ENCODE assay signal across 8 mouse cellular contexts in the genomic region with DNA sequence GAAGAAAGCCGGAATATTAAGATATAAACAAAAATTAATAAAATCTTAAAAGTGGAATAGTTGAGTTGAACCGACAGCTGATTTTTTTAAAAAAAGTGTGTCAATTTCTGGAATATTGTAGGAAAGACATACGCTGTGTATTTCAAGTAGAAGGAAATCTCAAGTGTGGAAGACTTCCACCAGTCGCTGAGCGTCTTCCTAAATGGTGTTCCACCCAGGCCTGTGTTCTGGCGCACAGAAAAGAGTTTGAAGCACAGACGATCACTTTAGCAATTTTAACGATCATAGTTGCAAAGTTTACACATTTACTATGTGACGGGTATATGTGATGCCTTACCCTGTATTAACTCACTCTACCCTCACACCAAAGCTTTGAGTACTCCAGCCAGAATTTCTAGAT. TPM values are rescaled to one million over a fixed set of nuclear protein-coding genes. Genes with fewer than 3 reads are reported as not detected.
DNase-seq lines count a peak whose midpoint lies in the region; ATAC-seq and TF ChIP-seq lines count a peak whose summit lies in the region.

No protein-coding gene starts in this region.

- H3K9me3 ChIP-seq in forebrain, embryonic 10.5 days = no peaks in the 10 kb centered on the region
- H3K9me3 ChIP-seq in forebrain, embryonic 11.5 days (ENCODE audit: control insufficient read depth, low read length) = no peaks in the 10 kb centered on the region
- H3K9me3 ChIP-seq in lung, embryonic 14.5 days (ENCODE audit: low read depth, low read length) = no peaks in the 10 kb centered on the region
- H3K9me3 ChIP-seq in limb, embryonic 13.5 days = no peaks in the 10 kb centered on the region
- no peaks in the 10 kb centered on the region for H3K9me3 ChIP-seq in neural tube, embryonic 13.5 days

- H3K4me3 ChIP-seq in forebrain, embryonic 10.5 days = peak overlapping the region; percentile 92
- no peak overlapping the region for H3K4me3 ChIP-seq in forebrain, embryonic 11.5 days (ENCODE audit: low read depth, low read length)
- H3K4me3 ChIP-seq in lung, embryonic 14.5 days (ENCODE audit: low read depth, low read length) = peak overlapping the region; percentile 95; the same call in 1 of the 2 replicates
- H3K4me3 ChIP-seq in limb, embryonic 13.5 days = peak overlapping the region; percentile 95; the same call in 1 of the 2 replicates
- peak overlapping the region; percentile 92 for H3K4me3 ChIP-seq in neural tube, embryonic 13.5 days
- no peak overlapping the region for H3K4me3 ChIP-seq in kidney, adult 2 months (ENCODE audit: insufficient read depth, low read depth, low read length)

- no peak for TF ChIP-seq POLR2A in kidney, adult 2 months (IDR thresholded peaks at IDR 0.05; ENCODE audit: low read depth, low read length)

- no peak for ATAC-seq in forebrain, embryonic 11.5 days (replicated peaks; ENCODE audit: low FRiP score)
- ATAC-seq in lung, embryonic 14.5 days (ENCODE audit: insufficient read depth) = no peak
- ATAC-seq in limb, embryonic 13.5 days (ENCODE audit: low FRiP score, low read depth) = no peak
- ATAC-seq in neural tube, embryonic 13.5 days (ENCODE audit: low read depth) = no peak

- peaks cover 4% of the 10 kb centered on the region for H3K36me3 ChIP-seq in forebrain, embryonic 10.5 days (replicated peaks)
- no peaks in the 10 kb centered on the region for H3K36me3 ChIP-seq in forebrain, embryonic 11.5 days (ENCODE audit: control insufficient read depth, insufficient read depth, low read length)
- H3K36me3 ChIP-seq in lung, embryonic 14.5 days (ENCODE audit: insufficient read depth) = no peaks in the 10 kb centered on the region
- no peaks in the 10 kb centered on the region for H3K36me3 ChIP-seq in limb, embryonic 13.5 days
- no peaks in the 10 kb centered on the region for H3K36me3 ChIP-seq in neural tube, embryonic 13.5 days
- H3K36me3 ChIP-seq in kidney, adult 2 months (ENCODE audit: control insufficient read depth, insufficient read depth, low read length) = no peaks in the 10 kb centered on the region

- 94% methylated on average over 9 of the region's 9 CpGs for WGBS in forebrain, embryonic 10.5 days
- 94% methylated on average over 9 of the region's 9 CpGs for WGBS in forebrain, embryonic 11.5 days
- 90% methylated on average over 9 of the region's 9 CpGs for WGBS in lung, embryonic 14.5 days
- WGBS in limb, embryonic 13.5 days = 88% methylated on average over 9 of the region's 9 CpGs
- 89% methylated on average over 9 of the region's 9 CpGs for WGBS in neural tube, embryonic 13.5 days
- 91% methylated on average over 9 of the region's 9 CpGs for WGBS in kidney, adult 2 months

- no peak for DNase-seq in forebrain, embryonic 10.5 days (ENCODE audit: extremely low spot score, low spot score)
- DNase-seq in forebrain, embryonic 11.5 days (ENCODE audit: low spot score) = no peak
- DNase-seq in lung, embryonic 14.5 days = no peak
- DNase-seq in lung, postnatal 4 days = no peak
- DNase-seq in kidney, adult 9 months = no peak
- no peak for DNase-seq in kidney, adult 2 months

- H3K4me1 ChIP-seq in forebrain, embryonic 10.5 days = peaks cover 37% of the 10 kb centered on the region
- peaks cover 8% of the 10 kb centered on the region; the same call in 1 of the 2 replicates for H3K4me1 ChIP-seq in forebrain, embryonic 11.5 days (replicated peaks; ENCODE audit: control insufficient read depth, insufficient read depth, low read length)
- H3K4me1 ChIP-seq in lung, embryonic 14.5 days (ENCODE audit: insufficient read depth) = peaks cover 7% of the 10 kb centered on the region; the same call in 1 of the 2 replicates
- peaks cover 25% of the 10 kb centered on the region for H3K4me1 ChIP-seq in limb, embryonic 13.5 days
- H3K4me1 ChIP-seq in neural tube, embryonic 13.5 days (replicated peaks) = peaks cover 34% of the 10 kb centered on the region
- H3K4me1 ChIP-seq in kidney, adult 2 months (ENCODE audit: control insufficient read depth, insufficient read depth, low read length) = peaks cover 12% of the 10 kb centered on the region

- H3K27me3 ChIP-seq in forebrain, embryonic 10.5 days (ENCODE audit: poor library complexity, severe bottlenecking) = no peaks in the 10 kb centered on the region
- no peaks in the 10 kb centered on the region for H3K27me3 ChIP-seq in forebrain, embryonic 11.5 days (ENCODE audit: control insufficient read depth, insufficient read depth, low read length)
- no peaks in the 10 kb centered on the region for H3K27me3 ChIP-seq in lung, embryonic 14.5 days (ENCODE audit: insufficient read depth, low read length)
- H3K27me3 ChIP-seq in limb, embryonic 13.5 days = no peaks in the 10 kb centered on the region
- no peaks in the 10 kb centered on the region for H3K27me3 ChIP-seq in neural tube, embryonic 13.5 days
- H3K27me3 ChIP-seq in kidney, adult 2 months (replicated peaks; ENCODE audit: control insufficient read depth, insufficient read depth, low read length) = no peaks in the 10 kb centered on the region

- no peak overlapping the region; the same call in 1 of the 2 replicates for H3K4me2 ChIP-seq in forebrain, embryonic 11.5 days (ENCODE audit: low read depth, low read length, severe bottlenecking)
- peak overlapping the region; percentile 42; the same call in 1 of the 2 replicates for H3K4me2 ChIP-seq in lung, embryonic 14.5 days
- H3K4me2 ChIP-seq in limb, embryonic 13.5 days (replicated peaks) = no peak overlapping the region; the same call in 1 of the 2 replicates
- H3K4me2 ChIP-seq in neural tube, embryonic 13.5 days = peak overlapping the region; percentile 74

- H3K27ac ChIP-seq in forebrain, embryonic 10.5 days = peak overlapping the region; percentile 95
- H3K27ac ChIP-seq in forebrain, embryonic 11.5 days (ENCODE audit: low read depth, low read length) = no peak overlapping the region
- no peak overlapping the region for H3K27ac ChIP-seq in lung, embryonic 14.5 days (ENCODE audit: low read depth)
- no peak overlapping the region for H3K27ac ChIP-seq in limb, embryonic 13.5 days
- peak overlapping the region; percentile 94; the same call in 1 of the 2 replicates for H3K27ac ChIP-seq in neural tube, embryonic 13.5 days (replicated peaks)
- H3K27ac ChIP-seq in kidney, adult 2 months (ENCODE audit: insufficient read depth, low read depth, low read length) = no peak overlapping the region

- H3K9ac ChIP-seq in forebrain, embryonic 11.5 days (ENCODE audit: low read length) = no peak overlapping the region
- no peak overlapping the region for H3K9ac ChIP-seq in lung, embryonic 14.5 days
- H3K9ac ChIP-seq in limb, embryonic 13.5 days = no peak overlapping the region
- H3K9ac ChIP-seq in neural tube, embryonic 13.5 days = no peak overlapping the region

- no peak for TF ChIP-seq CTCF in lung, embryonic 14.5 days (IDR thresholded peaks at IDR 0.05; ENCODE audit: low read depth)
- no peak for TF ChIP-seq CTCF in kidney, adult 2 months (conservative IDR thresholded peaks at IDR 0.05; ENCODE audit: insufficient read depth, insufficient read length, low read depth, low read length)

RNA-seq across cellular contexts. Expression of a gene that starts 0.8 kb away (rescaled TPM):
- polyA plus RNA-seq in forebrain, embryonic 10.5 days (2016; fragmentation: Nextera tagmentation; extraction: Ambion mirVana) = 144 and 146 TPM in 2 replicates
- 145 and 147 TPM in 2 replicates for polyA plus RNA-seq in forebrain, embryonic 11.5 days (2014; fragmentation: Nextera tagmentation; extraction: Ambion mirVana)
- 162 and 169 TPM in 2 replicates for polyA plus RNA-seq in lung, embryonic 14.5 days (2014; fragmentation: Nextera tagmentation; extraction: Ambion mirVana)
- polyA plus RNA-seq in limb, embryonic 13.5 days (2015; fragmentation: Nextera tagmentation; extraction: Ambion mirVana) = 154 and 161 TPM in 2 replicates
- polyA plus RNA-seq in neural tube, embryonic 13.5 days (2015; fragmentation: Nextera tagmentation; extraction: Ambion mirVana) = 124 and 128 TPM in 2 replicates
- polyA plus RNA-seq in kidney, adult 2 months (2012; rRNA removed) = 35.7 and 41.2 TPM in 2 replicates

RNA-seq across cellular contexts. Expression of a gene that starts 54.4 kb away (rescaled TPM):
- polyA plus RNA-seq in forebrain, embryonic 10.5 days (2016; fragmentation: Nextera tagmentation; extraction: Ambion mirVana) = 15.2 and 15.9 TPM in 2 replicates
- 17.1 and 21.2 TPM in 2 replicates for polyA plus RNA-seq in forebrain, embryonic 11.5 days (2014; fragmentation: Nextera tagmentation; extraction: Ambion mirVana)
- 18.4 and 22.8 TPM in 2 replicates for polyA plus RNA-seq in lung, embryonic 14.5 days (2014; fragmentation: Nextera tagmentation; extraction: Ambion mirVana)
- polyA plus RNA-seq in limb, embryonic 13.5 days (2015; fragmentation: Nextera tagmentation; extraction: Ambion mirVana) = 11.9 and 15.4 TPM in 2 replicates
- 8.0 and 8.6 TPM in 2 replicates for polyA plus RNA-seq in neural tube, embryonic 13.5 days (2015; fragmentation: Nextera tagmentation; extraction: Ambion mirVana)
- 15.7 and 19.6 TPM in 2 replicates for polyA plus RNA-seq in kidney, adult 2 months (2012; rRNA removed)

Comparison
In these comparisons a context has a peak if more than half of its experiments do, and no peak if none do; other contexts are left out.
1. H3K27ac ChIP-seq: peak in forebrain, embryonic 10.5 days (single experiment) and neural tube, embryonic 13.5 days (single experiment); none in forebrain, embryonic 11.5 days (single experiment), lung, embryonic 14.5 days (single experiment), limb, embryonic 13.5 days (single experiment) and kidney, adult 2 months (single experiment).
2. H3K4me3 ChIP-seq: peak in forebrain, embryonic 10.5 days (single experiment), lung, embryonic 14.5 days (single experiment), limb, embryonic 13.5 days (single experiment) and neural tube, embryonic 13.5 days (single experiment); none in forebrain, embryonic 11.5 days (single experiment) and kidney, adult 2 months (single experiment).
3. H3K4me2 ChIP-seq: peak in lung, embryonic 14.5 days (single experiment) and neural tube, embryonic 13.5 days (single experiment); none in forebrain, embryonic 11.5 days (single experiment) and limb, embryonic 13.5 days (single experiment).